Mouse (Mus musculus): ENCODE measurements around the gene Klrb1.
"Not testable (repeated sequence)": the region's sequence is repeated elsewhere in the genome, so short reads cannot be mapped to it uniquely, and the experiment has no call there.

Klrb1 gene

GRCm38 (mm10) chr6:128722959-128723358 lies at the start of gene Klrb1:
TSS of gene Klrb1 (minus strand) at chr6:128723059.
- no peak for DNase-seq (ENCODE audit: low spot score)

- DNase-seq (ENCODE audit: low spot score), result peak; percentile 54
Observed at GRCm38 (mm10) chr6:128769481-128770253, 46.8 kb upstream of the Klrb1 start.

GRCm38 (mm10) chr6:128768047-128768446 lies 45.2 kb upstream of the Klrb1 start:
- no peak for DNase-seq (ENCODE audit: low spot score)

- peak; percentile 80 for DNase-seq (ENCODE audit: low spot score)
Observed at GRCm38 (mm10) chr6:128766486-128767254, 43.8 kb upstream of the Klrb1 start.

GRCm38 (mm10) chr6:128765211-128765610 lies 42.4 kb upstream of the Klrb1 start:
- no peak for DNase-seq (ENCODE audit: low spot score)

GRCm38 (mm10) chr6:128764598-128764997 lies 41.7 kb upstream of the Klrb1 start:
- no peak for DNase-seq (ENCODE audit: low spot score)

GRCm38 (mm10) chr6:128763736-128764523 lies 41.1 kb upstream of the Klrb1 start:
- peak; percentile 96 for DNase-seq (ENCODE audit: low spot score)

GRCm38 (mm10) chr6:128762892-128763670 lies 40.2 kb upstream of the Klrb1 start:
- DNase-seq (ENCODE audit: low spot score), result not testable (repeated sequence)

GRCm38 (mm10) chr6:128761144-128761540 lies 38.3 kb upstream of the Klrb1 start:
- DNase-seq (ENCODE audit: low spot score), result peak; percentile 21

GRCm38 (mm10) chr6:128760416-128761143 lies 37.7 kb upstream of the Klrb1 start:
- peak; percentile 87 for DNase-seq (ENCODE audit: low spot score)

GRCm38 (mm10) chr6:128760016-128760415 lies 37.2 kb upstream of the Klrb1 start:
- peak; percentile 91 for DNase-seq (ENCODE audit: low spot score)

GRCm38 (mm10) chr6:128759221-128759950 lies 36.5 kb upstream of the Klrb1 start:
- no peak for DNase-seq (ENCODE audit: low spot score)

- DNase-seq (ENCODE audit: low spot score), result not testable (repeated sequence)
Observed at GRCm38 (mm10) chr6:128755402-128755763, 32.5 kb upstream of the Klrb1 start.

GRCm38 (mm10) chr6:128754748-128755401 lies 32.0 kb upstream of the Klrb1 start:
- DNase-seq (ENCODE audit: low spot score), result not testable (repeated sequence)

GRCm38 (mm10) chr6:128754265-128754664 lies 31.4 kb upstream of the Klrb1 start:
- peak; percentile 12 for DNase-seq (ENCODE audit: low spot score)

GRCm38 (mm10) chr6:128753610-128754224 lies 30.9 kb upstream of the Klrb1 start:
- peak; percentile 87 for DNase-seq (ENCODE audit: low spot score)

GRCm38 (mm10) chr6:128747006-128747405 lies 24.1 kb upstream of the Klrb1 start:
- DNase-seq (ENCODE audit: low spot score), result not testable (repeated sequence)

GRCm38 (mm10) chr6:128737445-128737844 lies 14.6 kb upstream of the Klrb1 start:
- DNase-seq (ENCODE audit: low spot score), result no peak

GRCm38 (mm10) chr6:128736100-128736499 lies 13.2 kb upstream of the Klrb1 start:
- DNase-seq (ENCODE audit: low spot score), result peak; percentile 18

Data from embryo, embryonic 10 days (tissue).